Mouse (Mus musculus): Measurements from ENCODE around the gene Fbxo40. TPM values are rescaled to one million over a fixed set of nuclear protein-coding genes. Genes with fewer than 3 reads are reported as not detected.
A peak's percentile ranks its signal among the peaks of the same experiment; 100 is the strongest.

Fbxo40 gene
- polyA plus RNA-seq, 2 experiments = 0.06 TPM; not detected in 1

GRCm38 (mm10) chr16:37011922-37012289, 21.6 kb upstream of the Fbxo40 start:
- Histone ChIP-seq H3K4me2 (ENCODE audit: low read depth) (peak overlapping the region; percentile 83), H3K9me3 (ENCODE audit: control insufficient read depth, low read length) (no peaks in the 10 kb centered on the region), H3K4me1 (replicated peaks; ENCODE audit: control insufficient read depth in 2 of 2, insufficient read depth in 2 of 2, low read length in 1 of 2) (peaks cover 8 to 12% of the 10 kb centered on the region in 2 experiments), H3K27me3 (ENCODE audit: control insufficient read depth, insufficient read depth, low read length) (no peaks in the 10 kb centered on the region), H3K9ac (replicated peaks) (peak overlapping the region; percentile 76), H3K27ac (peak overlapping the region; percentile 5), H3K4me3 (ENCODE audit: insufficient read depth in 1 of 2, low read depth in 2 of 2, low read length in 2 of 2) (peak overlapping the region; percentile 93 to 94), H3K36me3 (replicated peaks; ENCODE audit: control insufficient read depth, insufficient read depth, low read depth) (peaks cover 16% of the 10 kb centered on the region)
- peak; percentile 73 for ATAC-seq (ENCODE audit: insufficient read depth)
- TF ChIP-seq EP300 (IDR thresholded peaks at IDR 0.05; ENCODE audit: low read depth) (no peak), CTCF (IDR thresholded peaks at IDR 0.05; ENCODE audit: low read depth) (0 out of 2 replicates have a peak, but pooled peaks have one; percentile 8)
- no peak for DNase-seq (ENCODE audit: low read depth in 3 of 3, low spot score in 3 of 3)
- WGBS (ENCODE audit: insufficient replicate concordance) = under 1% methylated on average over 26 of the region's 26 CpGs

- Histone ChIP-seq H3K36me3 (replicated peaks; ENCODE audit: control insufficient read depth, insufficient read depth, low read depth) (peaks cover 16% of the 10 kb centered on the region), H3K4me2 (ENCODE audit: low read depth) (peak within 1 kb of the TSS; percentile 83), H3K9ac (replicated peaks) (peak within 1 kb of the TSS; percentile 76), H3K4me1 (replicated peaks; ENCODE audit: control insufficient read depth in 2 of 2, insufficient read depth in 2 of 2, low read length in 1 of 2) (peaks cover 8 to 12% of the 10 kb centered on the region in 2 experiments), H3K9me3 (ENCODE audit: control insufficient read depth, low read length) (no peaks in the 10 kb centered on the region), H3K27me3 (ENCODE audit: control insufficient read depth, insufficient read depth, low read length) (no peaks in the 10 kb centered on the region), H3K4me3 (ENCODE audit: insufficient read depth in 1 of 2, low read depth in 2 of 2, low read length in 2 of 2) (peak within 1 kb of the TSS; percentile 93 to 94), H3K27ac (peak within 1 kb of the TSS; percentile 5)
- TF ChIP-seq EP300 (IDR thresholded peaks at IDR 0.05; ENCODE audit: low read depth) (no peak), CTCF (IDR thresholded peaks at IDR 0.05; ENCODE audit: low read depth) (0 out of 2 replicates have a peak, but pooled peaks have one; percentile 13)
- ATAC-seq (ENCODE audit: insufficient read depth) = peak; percentile 97
- peak; percentile 91 to 94 (median 92) for DNase-seq (ENCODE audit: low read depth in 3 of 3, low spot score in 3 of 3)
- 2% methylated on average over 30 of the region's 30 CpGs for WGBS (ENCODE audit: insufficient replicate concordance)
Observed at GRCm38 (mm10) chr16:37011061-37011921, 21.0 kb upstream of the Fbxo40 start, which contains the start of gene Polq. Gene Polq (plus strand): TSS chr16:37011786.

DNA sequence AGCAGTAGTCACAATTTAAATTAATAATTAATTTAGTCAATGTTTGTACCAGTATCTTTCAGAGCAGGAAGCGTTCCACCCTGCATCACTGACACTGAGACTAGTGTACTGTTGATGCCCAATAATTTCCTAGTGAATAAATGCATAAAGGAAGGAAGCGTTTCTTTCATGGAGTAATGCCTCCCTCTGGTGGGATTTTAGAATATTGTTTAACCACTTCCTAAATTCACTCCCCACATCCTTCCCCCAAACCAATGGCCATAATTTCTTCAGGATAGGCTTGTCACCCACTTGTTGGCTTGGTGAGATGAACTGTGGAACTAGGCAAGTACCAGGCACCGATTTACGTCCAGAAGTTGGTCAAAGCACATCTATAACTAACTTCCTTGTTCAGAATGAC, 20.1 kb upstream of the Fbxo40 start:
- no peaks in the 10 kb centered on the region for H3K27me3 ChIP-seq (ENCODE audit: control insufficient read depth, insufficient read depth, low read length)
- H3K4me1 ChIP-seq (replicated peaks; ENCODE audit: control insufficient read depth in 2 of 2, insufficient read depth in 2 of 2, low read length in 1 of 2) = peaks cover 8 to 12% of the 10 kb centered on the region in 2 experiments
- H3K9me3 ChIP-seq (ENCODE audit: control insufficient read depth, low read length) = no peaks in the 10 kb centered on the region
- no peak overlapping the region for H3K4me3 ChIP-seq (ENCODE audit: insufficient read depth in 1 of 2, low read depth in 2 of 2, low read length in 2 of 2)
- H3K36me3 ChIP-seq (replicated peaks; ENCODE audit: control insufficient read depth, insufficient read depth, low read depth) = peaks cover 9% of the 10 kb centered on the region
- ATAC-seq (ENCODE audit: insufficient read depth) (no peak), DNase-seq (ENCODE audit: low read depth in 3 of 3, low spot score in 3 of 3) (peak; percentile 39 to 56 (median 45))
- WGBS (ENCODE audit: insufficient replicate concordance) = 27% methylated on average over 4 of the region's 4 CpGs
- H3K27ac ChIP-seq = no peak overlapping the region
- no peak overlapping the region; the same call in 1 of the 2 replicates for H3K4me2 ChIP-seq (ENCODE audit: low read depth)
- H3K9ac ChIP-seq (replicated peaks) = no peak overlapping the region
- TF ChIP-seq EP300 (IDR thresholded peaks at IDR 0.05; ENCODE audit: low read depth) (no peak), CTCF (IDR thresholded peaks at IDR 0.05; ENCODE audit: low read depth) (peak; percentile 55)

DNA sequence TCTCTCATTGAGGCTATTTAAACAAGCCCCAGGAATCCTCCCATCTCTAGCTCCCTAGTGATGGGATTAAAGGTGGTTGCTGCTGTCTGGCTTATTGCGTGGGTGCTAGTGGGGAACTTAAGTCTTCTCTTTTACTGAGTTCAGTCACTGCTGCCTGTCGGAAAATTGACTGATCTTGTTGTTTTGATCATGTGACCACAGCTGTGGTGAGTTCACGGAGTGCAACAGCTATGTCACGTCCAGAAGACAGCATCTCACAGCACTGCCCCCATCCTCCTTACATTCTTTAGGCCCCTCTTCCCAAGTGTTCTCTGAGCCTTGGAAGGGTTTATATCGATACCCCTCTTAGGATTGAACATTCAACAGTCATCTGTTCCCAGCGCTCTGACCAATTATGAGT, 19.0 kb upstream of the Fbxo40 start:
- Histone ChIP-seq H3K4me3 (ENCODE audit: insufficient read depth in 1 of 2, low read depth in 2 of 2, low read length in 2 of 2) (no peak overlapping the region), H3K27ac (no peak overlapping the region), H3K36me3 (replicated peaks; ENCODE audit: control insufficient read depth, insufficient read depth, low read depth) (peaks cover 6% of the 10 kb centered on the region), H3K4me1 (replicated peaks; ENCODE audit: control insufficient read depth in 2 of 2, insufficient read depth in 2 of 2, low read length in 1 of 2) (peaks cover 8 to 10% of the 10 kb centered on the region in 2 experiments), H3K27me3 (ENCODE audit: control insufficient read depth, insufficient read depth, low read length) (no peaks in the 10 kb centered on the region), H3K9me3 (ENCODE audit: control insufficient read depth, low read length) (no peaks in the 10 kb centered on the region), H3K9ac (replicated peaks) (no peak overlapping the region), H3K4me2 (ENCODE audit: low read depth) (no peak overlapping the region)
- TF ChIP-seq CTCF (IDR thresholded peaks at IDR 0.05; ENCODE audit: low read depth) (no peak), EP300 (IDR thresholded peaks at IDR 0.05; ENCODE audit: low read depth) (no peak)
- DNase-seq (ENCODE audit: low read depth in 3 of 3, low spot score in 3 of 3) = no peak
- 65% methylated on average over 6 of the region's 6 CpGs for WGBS (ENCODE audit: insufficient replicate concordance)
- no peak for ATAC-seq (ENCODE audit: insufficient read depth)

GRCm38 (mm10) chr16:36999366-36999972, 9.2 kb upstream of the Fbxo40 start:
- 29% methylated on average over 9 of the region's 9 CpGs for WGBS (ENCODE audit: insufficient replicate concordance)
- ATAC-seq (ENCODE audit: insufficient read depth) = no peak
- Histone ChIP-seq H3K27me3 (ENCODE audit: control insufficient read depth, insufficient read depth, low read length) (no peaks in the 10 kb centered on the region), H3K9me3 (ENCODE audit: control insufficient read depth, low read length) (no peaks in the 10 kb centered on the region), H3K4me1 (replicated peaks; ENCODE audit: control insufficient read depth in 2 of 2, insufficient read depth in 2 of 2, low read length in 1 of 2) (no peaks in the 10 kb centered on the region), H3K27ac (no peak overlapping the region), H3K4me2 (ENCODE audit: low read depth) (no peak overlapping the region), H3K4me3 (ENCODE audit: insufficient read depth in 1 of 2, low read depth in 2 of 2, low read length in 2 of 2) (no peak overlapping the region), H3K9ac (replicated peaks) (no peak overlapping the region), H3K36me3 (replicated peaks; ENCODE audit: control insufficient read depth, insufficient read depth, low read depth) (no peaks in the 10 kb centered on the region)
- TF ChIP-seq EP300 (IDR thresholded peaks at IDR 0.05; ENCODE audit: low read depth) (no peak), CTCF (IDR thresholded peaks at IDR 0.05; ENCODE audit: low read depth) (no peak)
- DNase-seq (ENCODE audit: low read depth in 3 of 3, low spot score in 3 of 3) = no peak

All from liver, embryonic 14.5 days (tissue).